Mouse (Mus musculus) layer of hippocampus, postnatal 25 days (tissue): ENCODE data around the gene Rpl41. TPM values are rescaled to one million over a fixed set of nuclear protein-coding genes. Genes with fewer than 3 reads are reported as not detected.
"Not testable (repeated sequence)": the region's sequence is repeated elsewhere in the genome, so short reads cannot be mapped to it uniquely, and the experiment has no call there.

Experiments
- DNase-seq, 2 experiments: peaks; one replicate each; pipeline ENCODE4 v3.0.0; 2022; ENCODE audit warnings: mixed read lengths in 2 of 2, low spot score in 1 of 2; ENCODE audit errors: extremely low spot score in 1 of 2
- total RNA-seq, 2 experiments: library from RNA; stranded (reverse); gene quantifications; 2 replicates each; pipeline ENCODE4 v1.2.3; 2021

Rpl41 gene
- total RNA-seq, 2 experiments from 2014 or later = 1,459 to 1,623 TPM

DNA sequence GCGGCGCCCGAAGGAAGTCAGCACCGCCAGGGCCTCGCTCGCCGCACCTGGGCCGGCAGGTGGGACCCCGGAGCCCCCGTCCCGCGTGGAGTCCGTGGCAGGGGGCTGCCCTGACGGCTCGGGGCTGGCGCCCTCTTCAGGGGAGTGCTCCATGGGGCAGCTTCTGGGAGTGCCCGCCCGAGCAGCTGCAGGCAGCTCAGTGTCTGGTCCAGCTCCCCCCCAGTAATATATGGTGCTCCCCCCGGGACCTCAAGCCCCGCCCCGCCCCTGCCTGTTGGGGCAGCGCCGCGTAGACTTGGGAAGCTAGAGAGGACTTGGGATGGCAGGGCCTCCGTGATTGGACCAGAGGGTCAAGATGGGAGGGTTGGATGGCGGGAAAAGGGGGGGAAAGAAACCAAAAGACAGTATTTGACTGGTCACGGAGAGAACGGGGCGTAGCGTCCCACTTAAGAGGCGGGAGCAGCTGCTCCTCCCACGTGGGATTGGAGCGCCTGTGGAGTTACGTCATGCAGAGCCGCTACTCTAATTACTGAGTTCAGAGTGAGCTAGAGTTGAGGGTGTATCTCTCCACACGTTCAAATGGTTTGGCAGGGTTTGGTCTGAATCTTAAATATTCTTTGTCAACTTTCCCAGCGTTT, 23.3 kb downstream of the Rpl41 start, which contains the start of gene Esyt1:
Esyt1 (minus strand) TSS at position 201 of the 638 bp plus-strand sequence.
- peak; percentile 52 to 58 for DNase-seq

- no peak for DNase-seq
These were observed 24.1 kb downstream of the Rpl41 start for GRCm38 (mm10) chr10:128524732-128525662.

DNA sequence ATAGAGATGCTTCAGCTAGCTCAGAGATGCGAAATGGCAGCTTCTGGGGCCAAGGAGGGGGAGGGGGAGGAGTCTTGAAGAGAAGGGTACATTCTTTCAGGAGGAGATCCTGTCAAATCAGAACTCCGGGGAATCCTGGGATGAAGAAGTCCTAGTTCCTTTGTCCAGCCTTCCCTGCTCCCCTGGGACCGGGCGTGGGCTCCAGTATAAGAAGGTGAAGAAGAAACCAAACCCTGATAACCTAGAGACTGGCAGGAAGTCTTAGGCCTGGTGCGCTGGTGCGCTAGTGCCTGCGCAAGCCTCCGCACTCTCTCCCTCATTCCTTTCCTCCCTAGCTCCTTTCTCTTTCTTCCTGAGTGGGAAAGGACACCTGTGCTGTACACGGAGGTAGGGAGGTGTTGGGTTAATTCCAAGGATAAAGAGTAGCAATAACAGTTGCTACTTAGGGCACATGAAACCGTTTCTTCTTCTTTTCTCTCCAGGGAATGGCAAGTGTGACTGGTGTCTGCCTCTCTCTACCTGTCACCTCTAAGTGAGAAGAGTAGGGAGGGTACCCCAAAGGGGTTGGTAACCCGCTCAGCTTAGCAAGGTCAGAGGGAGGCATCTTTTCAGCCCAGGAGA, 24.9 kb downstream of the Rpl41 start:
- no peak for DNase-seq

DNA sequence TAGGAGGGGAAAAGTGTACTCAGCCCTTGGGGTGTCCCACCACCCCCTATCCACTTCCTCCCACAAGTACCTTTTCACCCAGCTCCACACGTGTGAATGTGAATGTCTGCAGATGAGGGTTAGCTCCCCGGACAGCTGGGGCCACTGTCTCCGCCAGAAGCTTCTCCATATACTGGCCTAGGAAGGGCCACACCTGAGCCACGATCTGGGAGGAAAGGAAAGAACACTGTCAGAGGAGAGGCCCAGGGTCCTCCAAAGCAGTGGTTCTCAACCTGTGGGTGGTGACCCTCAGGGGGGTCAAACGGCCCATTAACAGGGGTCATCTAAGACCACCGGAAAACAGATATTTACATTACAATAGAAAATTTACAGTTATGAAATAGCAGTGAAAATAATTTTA, 26.8 kb downstream of the Rpl41 start:
- no peak for DNase-seq

- no peak for DNase-seq
These were observed 28.5 kb downstream of the Rpl41 start for GRCm38 (mm10) chr10:128520591-128520990.

DNA sequence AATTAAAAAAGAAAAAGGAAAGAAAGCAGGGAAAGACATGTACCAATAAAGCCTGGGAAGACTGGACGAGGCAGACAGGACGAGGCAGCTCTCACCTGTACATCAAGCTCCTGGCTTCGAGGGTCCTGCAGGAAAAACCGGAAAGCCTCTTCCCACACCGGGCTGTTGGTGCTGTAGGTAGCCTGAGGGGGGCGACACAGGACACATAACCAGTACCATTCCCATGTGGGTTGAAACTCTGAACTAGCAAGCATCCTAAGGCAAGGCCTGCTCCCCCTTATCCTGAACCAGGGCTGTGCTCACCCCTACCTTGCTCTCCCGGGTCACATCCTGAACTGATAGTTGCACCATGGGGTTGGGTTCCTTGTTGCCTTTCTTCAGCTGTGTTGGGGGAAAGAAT, 30.3 kb downstream of the Rpl41 start:
- peak in 1 of 2 experiments; percentile 52 for DNase-seq

- DNase-seq = no peak
These were observed 32.4 kb downstream of the Rpl41 start for GRCm38 (mm10) chr10:128516677-128517076.

GRCm38 (mm10) chr10:128516029-128516428, 33.1 kb downstream of the Rpl41 start:
- DNase-seq = no peak

GRCm38 (mm10) chr10:128515044-128515443, 34.1 kb downstream of the Rpl41 start:
- no peak for DNase-seq

DNA sequence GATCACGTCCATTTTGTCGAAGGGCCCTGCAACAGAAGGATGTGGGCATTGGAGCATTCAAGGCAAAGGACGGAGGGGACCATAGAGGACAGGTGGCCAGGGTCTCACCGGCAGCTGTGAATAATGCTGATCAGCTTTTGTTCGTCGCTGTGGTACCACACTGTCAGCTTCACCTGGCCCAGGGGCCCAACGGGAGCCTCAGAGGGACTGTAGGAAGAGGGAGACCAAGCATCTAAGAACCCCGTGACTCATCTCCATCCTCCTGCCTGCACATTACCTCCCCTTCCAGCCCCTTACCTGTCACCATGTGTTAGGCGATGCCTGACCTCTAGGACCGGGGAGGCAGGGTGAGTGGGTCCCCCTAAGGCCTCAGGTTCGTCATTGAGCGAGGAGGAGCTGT, 37.3 kb downstream of the Rpl41 start:
- no peak for DNase-seq

DNA sequence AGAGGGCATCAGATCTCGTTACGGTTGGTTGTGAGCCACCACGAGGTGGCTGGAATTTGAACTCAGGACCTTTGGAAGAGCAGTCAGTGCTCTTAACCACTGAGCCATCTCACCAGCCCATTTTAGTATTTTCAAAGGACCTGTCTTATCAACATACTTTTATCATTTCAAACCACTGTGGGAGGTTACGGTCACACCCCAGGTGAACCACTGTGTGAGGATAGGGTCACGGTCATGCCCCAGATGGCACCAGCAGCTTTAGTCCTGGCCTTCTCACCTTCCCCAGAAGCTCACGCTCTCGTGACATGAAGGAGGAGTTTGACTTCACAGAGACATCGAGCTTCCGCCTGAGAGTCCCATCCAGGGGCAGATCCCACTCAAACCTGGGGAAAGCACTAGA, 37.9 kb downstream of the Rpl41 start:
- DNase-seq = no peak

DNA sequence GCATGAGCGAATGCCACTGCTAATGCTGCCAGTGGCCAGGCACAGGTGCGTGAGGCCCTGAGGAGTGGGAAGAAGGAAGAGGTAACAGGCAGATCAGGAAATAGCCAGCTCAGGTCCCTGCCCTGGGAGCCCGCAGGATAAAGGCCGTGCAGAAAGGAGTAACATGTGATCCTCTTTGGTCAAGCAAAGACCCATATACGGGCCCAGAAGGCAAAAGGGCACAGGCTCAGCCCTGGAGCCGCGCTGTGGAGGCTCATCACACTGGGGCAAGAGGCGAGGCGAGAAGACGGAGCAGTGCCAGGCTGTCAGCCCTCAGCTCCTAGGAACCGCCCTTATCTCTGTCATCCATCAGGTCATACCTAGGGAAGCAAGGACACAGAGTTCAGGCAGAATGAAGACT, 38.8 kb downstream of the Rpl41 start:
- no peak for DNase-seq

DNA sequence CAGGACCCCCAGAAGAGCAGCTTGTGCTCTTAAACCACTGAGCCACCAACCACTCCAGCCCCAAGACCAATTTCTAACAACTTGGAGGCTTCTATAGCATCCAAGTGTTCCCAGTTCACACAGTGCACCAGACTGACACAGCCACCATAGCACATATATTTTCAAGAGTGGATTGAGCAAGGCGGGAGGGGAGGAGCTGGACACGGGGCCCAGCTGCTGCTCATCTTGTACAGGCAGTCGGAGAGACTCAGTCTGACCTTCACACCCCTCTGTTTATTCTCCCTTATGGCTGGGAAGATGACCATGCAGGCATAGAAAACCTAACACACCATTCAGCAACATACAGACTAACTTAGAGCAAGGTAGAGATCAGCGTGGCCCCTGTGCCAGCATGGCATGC, 39.3 kb downstream of the Rpl41 start:
- no peak for DNase-seq

- no peak for DNase-seq
These were observed 39.9 kb downstream of the Rpl41 start for GRCm38 (mm10) chr10:128509203-128509602.

GRCm38 (mm10) chr10:128508260-128508659, 40.8 kb downstream of the Rpl41 start:
- DNase-seq = no peak

DNA sequence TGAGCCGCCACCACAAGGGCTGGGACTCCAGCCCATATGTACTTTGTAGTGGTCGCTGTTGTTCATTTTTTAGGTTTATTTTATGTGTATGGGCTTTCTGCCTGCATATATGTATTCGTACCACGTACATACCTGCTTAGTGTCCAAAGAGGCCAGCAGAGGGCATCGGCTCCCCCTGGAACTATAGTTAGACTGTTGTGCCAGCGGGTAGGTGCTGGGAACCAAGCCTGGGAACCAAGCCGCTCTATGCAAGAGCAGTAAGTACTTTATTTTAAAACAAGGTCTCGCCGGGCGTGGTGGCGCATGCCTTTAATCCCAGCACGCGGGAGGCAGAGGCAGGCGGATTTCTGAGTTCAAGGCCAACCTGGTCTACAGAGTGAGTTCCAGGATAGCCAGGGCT, 43.1 kb downstream of the Rpl41 start:
- DNase-seq = no peak

DNA sequence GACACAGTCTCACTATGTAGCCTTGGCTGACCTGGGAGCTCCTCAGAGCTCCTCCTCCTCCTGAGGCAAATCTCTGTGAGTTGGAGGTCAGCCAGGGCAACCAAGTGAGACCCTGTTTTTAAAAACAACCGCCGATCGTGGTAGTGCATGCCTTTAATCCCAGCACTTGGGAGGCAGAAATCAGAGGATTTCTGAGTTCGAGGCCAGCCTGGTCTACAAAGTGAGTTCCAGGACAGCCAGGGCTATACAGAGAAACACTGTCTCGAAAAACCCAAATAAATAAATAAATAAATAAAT, 43.8 kb downstream of the Rpl41 start:
- DNase-seq = not testable (repeated sequence)

- no peak for DNase-seq
These were observed 44.3 kb downstream of the Rpl41 start for GRCm38 (mm10) chr10:128504641-128505370.

GRCm38 (mm10) chr10:128504012-128504411, 45.1 kb downstream of the Rpl41 start:
- DNase-seq = no peak

GRCm38 (mm10) chr10:128503532-128503931, 45.6 kb downstream of the Rpl41 start:
- no peak for DNase-seq

DNA sequence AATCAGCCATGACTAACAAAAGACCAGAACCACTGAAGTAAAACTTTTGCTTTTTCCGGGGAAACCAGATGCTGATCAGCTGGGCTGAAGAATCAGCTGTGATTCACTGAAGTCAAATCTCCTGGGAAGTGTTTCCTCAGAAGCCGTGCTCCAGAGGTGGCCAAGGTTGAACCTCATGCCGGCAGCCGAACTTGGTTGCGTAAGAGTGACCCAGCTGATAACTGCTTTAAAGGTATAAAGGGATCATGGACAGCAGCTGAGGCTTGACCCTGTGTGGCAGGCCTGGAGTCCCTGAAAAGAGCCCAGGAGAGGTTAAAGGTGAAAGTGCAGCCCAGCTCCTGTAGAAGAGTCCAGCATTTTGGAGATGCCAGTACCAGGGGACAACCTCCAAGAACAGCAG, 46.8 kb downstream of the Rpl41 start:
- no peak for DNase-seq
